Mouse (Mus musculus) bone marrow, adult 2 months (tissue): ENCODE measurements around the gene Mtx3.

Source experiments
- CTCF ChIP-seq: fragments of 200-500 bp; IDR thresholded peaks from 2 replicates; pipeline ENCODE4 v1.5.1; 2011; ENCODE audit warnings: low read length, control low read depth; ENCODE audit not compliant: control insufficient read depth, insufficient read depth
- POLR2A ChIP-seq: fragments of 200-500 bp; IDR thresholded peaks from 2 replicates; pipeline ENCODE4 v1.6.1; 2011; ENCODE audit warnings: low read depth, mild to moderate bottlenecking, control low read depth, low read length, borderline replicate concordance; ENCODE audit not compliant: control insufficient read depth

GRCm38 (mm10) chr13:92882986-92883720 lies 38.6 kb downstream of the Mtx3 start:
- no peak for TF ChIP-seq POLR2A
- TF ChIP-seq CTCF, result no peak
